Mouse (Mus musculus): Measurements from ENCODE around the gene Defa21. TPM values are rescaled to one million over a fixed set of nuclear protein-coding genes. Genes with fewer than 3 reads are reported as not detected.
"Not testable (repeated sequence)": the region's sequence is repeated elsewhere in the genome, so short reads cannot be mapped to it uniquely, and the experiment has no call there.

Gene Defa21
- total RNA-seq (2014; rRNA removed; ENCODE audit: low replicate concordance) (not detected in 2 replicates), polyA plus RNA-seq (2015; fragmentation: Nextera tagmentation; extraction: Ambion mirVana) (not detected in 2 replicates)

DNA sequence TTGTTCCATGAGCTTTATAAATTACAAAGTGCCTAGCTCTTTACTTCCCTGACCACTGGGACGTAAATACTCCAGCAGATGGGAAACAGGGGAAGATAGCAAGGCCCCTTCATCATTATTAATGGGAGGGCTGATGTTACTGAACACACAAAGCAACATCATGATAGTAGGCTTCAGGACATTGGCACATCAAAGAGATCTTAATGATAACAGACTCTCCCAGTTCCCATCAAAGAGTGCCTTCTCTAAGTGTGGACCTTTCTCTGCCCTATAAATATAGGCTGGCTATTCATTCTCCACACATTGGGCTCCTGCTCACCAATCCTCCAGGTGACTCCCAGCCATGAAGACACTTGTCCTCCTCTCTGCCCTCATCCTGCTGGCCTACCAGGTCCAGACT lies at the start of gene Defa21:
Gene Defa21, plus strand, starts transcription at position 301 of the 400 bp plus-strand sequence.
- not testable (repeated sequence) for ATAC-seq (ENCODE audit: insufficient read depth, low read depth); H3K4me1 ChIP-seq (ENCODE audit: control insufficient read depth, insufficient read depth); H3K4me2 ChIP-seq (ENCODE audit: low read depth, low read length); H3K27me3 ChIP-seq (ENCODE audit: control insufficient read depth, insufficient read depth, low read length); H3K27ac ChIP-seq (ENCODE audit: low read depth); H3K36me3 ChIP-seq (replicated peaks; ENCODE audit: control insufficient read depth, insufficient read depth, low read length); H3K4me3 ChIP-seq (ENCODE audit: low read depth, low read length); DNase-seq (ENCODE audit: low spot score); H3K9me3 ChIP-seq (replicated peaks; ENCODE audit: control insufficient read depth, low read length); H3K9ac ChIP-seq (replicated peaks; ENCODE audit: low read depth, low read length)
- WGBS = no CpG with 5 or more reads among the region's 1 CpGs

DNA sequence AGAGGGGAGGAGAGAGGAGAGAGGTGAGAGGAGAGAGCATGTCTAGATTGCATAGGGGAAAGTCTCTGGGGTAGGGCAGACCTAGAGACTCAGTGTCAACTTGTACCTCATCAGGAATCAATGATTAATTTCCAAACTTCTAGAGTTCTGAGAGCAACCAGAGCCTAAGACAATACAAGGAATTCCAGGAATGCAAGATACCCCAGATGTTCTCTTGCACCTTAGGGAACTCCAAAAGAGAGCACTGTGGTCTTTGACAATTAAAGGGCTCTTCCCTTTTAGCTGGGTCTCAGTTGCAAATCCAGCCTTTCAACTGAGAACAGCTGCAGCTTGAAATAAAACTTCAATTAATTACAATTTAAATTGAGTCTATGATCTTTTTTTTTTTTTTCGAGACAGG lies 45.5 kb upstream of the Defa21 start:
- WGBS = 17% methylated on average over 1 of the region's 1 CpGs
- no peak overlapping the region for H3K9ac ChIP-seq (replicated peaks; ENCODE audit: low read depth, low read length)
- no peak overlapping the region for H3K4me3 ChIP-seq (ENCODE audit: low read depth, low read length)
- DNase-seq (ENCODE audit: low spot score) (no peak), ATAC-seq (ENCODE audit: insufficient read depth, low read depth) (no peak)
- peaks cover 9% of the 10 kb centered on the region for H3K9me3 ChIP-seq (replicated peaks; ENCODE audit: control insufficient read depth, low read length)
- no peak overlapping the region for H3K4me2 ChIP-seq (ENCODE audit: low read depth, low read length)
- no peaks in the 10 kb centered on the region for H3K4me1 ChIP-seq (ENCODE audit: control insufficient read depth, insufficient read depth)
- no peak for TF ChIP-seq CTCF (IDR thresholded peaks at IDR 0.05; ENCODE audit: low read depth)
- no peak for TF ChIP-seq EP300 (IDR thresholded peaks at IDR 0.05; ENCODE audit: low read depth)
- no peaks in the 10 kb centered on the region for H3K36me3 ChIP-seq (replicated peaks; ENCODE audit: control insufficient read depth, insufficient read depth, low read length)
- H3K27ac ChIP-seq (ENCODE audit: low read depth) = no peak overlapping the region
- no peaks in the 10 kb centered on the region for H3K27me3 ChIP-seq (ENCODE audit: control insufficient read depth, insufficient read depth, low read length)

DNA sequence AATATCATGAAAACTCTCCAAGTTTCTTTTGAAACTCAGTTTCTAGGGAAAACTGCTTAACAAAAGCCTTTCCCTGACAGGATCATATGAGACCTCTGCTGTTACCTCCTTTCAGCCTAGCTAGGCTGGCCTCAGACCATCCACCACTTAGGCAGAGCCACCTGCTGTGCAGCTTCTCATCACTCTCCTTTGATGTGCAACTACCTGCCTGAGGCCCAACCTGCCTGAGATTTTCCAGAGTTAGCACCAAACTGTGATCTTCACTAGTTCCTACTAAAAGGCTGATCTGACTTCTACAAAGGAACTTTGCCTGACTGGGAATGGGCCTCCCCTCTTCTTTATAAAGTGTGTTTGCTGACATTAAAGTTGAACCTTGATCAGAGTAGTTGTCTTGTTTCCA lies 31.3 kb upstream of the Defa21 start:
- H3K9me3 ChIP-seq (replicated peaks; ENCODE audit: control insufficient read depth, low read length); H3K36me3 ChIP-seq (replicated peaks; ENCODE audit: control insufficient read depth, insufficient read depth, low read length); H3K4me3 ChIP-seq (ENCODE audit: low read depth, low read length); ATAC-seq (ENCODE audit: insufficient read depth, low read depth); H3K27me3 ChIP-seq (ENCODE audit: control insufficient read depth, insufficient read depth, low read length); H3K27ac ChIP-seq (ENCODE audit: low read depth); H3K4me2 ChIP-seq (ENCODE audit: low read depth, low read length); H3K9ac ChIP-seq (replicated peaks; ENCODE audit: low read depth, low read length); DNase-seq (ENCODE audit: low spot score); H3K4me1 ChIP-seq (ENCODE audit: control insufficient read depth, insufficient read depth): not testable (repeated sequence)

DNA sequence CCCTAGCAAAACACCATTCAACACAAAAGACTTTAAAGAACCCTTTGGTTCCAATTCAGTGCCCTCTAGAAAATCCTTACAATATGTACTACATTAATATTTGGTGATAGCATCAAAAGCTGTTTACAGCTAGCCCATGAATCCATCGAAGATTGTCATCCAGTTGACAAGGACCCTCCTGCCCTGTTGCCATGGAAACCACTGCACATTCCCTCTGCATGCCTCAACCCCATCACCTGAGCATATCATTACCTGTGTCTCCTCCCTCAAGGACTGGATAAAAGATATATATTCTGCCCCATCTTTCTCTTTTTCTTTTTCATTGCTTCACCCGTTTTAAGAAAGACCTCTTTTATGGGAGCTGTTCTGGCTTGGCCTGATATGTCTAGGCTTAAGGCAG lies 28.6 kb upstream of the Defa21 start:
- no peak for TF ChIP-seq CTCF (IDR thresholded peaks at IDR 0.05; ENCODE audit: low read depth)
- TF ChIP-seq EP300 (IDR thresholded peaks at IDR 0.05; ENCODE audit: low read depth) = no peak
- WGBS = 67% methylated on average over 2 of the region's 2 CpGs
- Histone ChIP-seq H3K27me3 (ENCODE audit: control insufficient read depth, insufficient read depth, low read length) (no peaks in the 10 kb centered on the region), H3K4me3 (ENCODE audit: low read depth, low read length) (no peak overlapping the region), H3K27ac (ENCODE audit: low read depth) (no peak overlapping the region), H3K9me3 (replicated peaks; ENCODE audit: control insufficient read depth, low read length) (no peaks in the 10 kb centered on the region; the same call in 1 of the 2 replicates), H3K4me1 (ENCODE audit: control insufficient read depth, insufficient read depth) (no peaks in the 10 kb centered on the region), H3K36me3 (replicated peaks; ENCODE audit: control insufficient read depth, insufficient read depth, low read length) (no peaks in the 10 kb centered on the region), H3K4me2 (ENCODE audit: low read depth, low read length) (no peak overlapping the region), H3K9ac (replicated peaks; ENCODE audit: low read depth, low read length) (no peak overlapping the region)
- no peak for DNase-seq (ENCODE audit: low spot score)
- no peak for ATAC-seq (ENCODE audit: insufficient read depth, low read depth)

DNA sequence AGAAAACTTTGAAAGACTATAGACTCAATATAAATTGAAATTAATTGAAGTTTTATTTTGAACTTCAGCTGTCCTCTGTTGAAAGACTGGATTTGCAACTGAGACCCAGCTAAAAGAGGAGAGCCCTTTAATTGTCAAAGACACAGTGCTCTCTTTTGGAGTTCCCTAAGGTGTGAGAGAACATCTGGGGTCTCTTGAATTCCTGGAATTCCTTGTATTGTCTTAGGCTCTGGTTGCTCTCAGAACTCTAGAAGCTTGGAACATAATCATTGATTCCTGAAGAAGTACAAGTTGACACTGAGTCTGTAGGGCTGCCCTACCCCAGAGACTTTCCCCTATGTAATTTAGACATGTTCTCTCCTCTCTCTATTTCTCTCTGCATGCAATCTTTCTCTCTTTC lies 28.1 kb upstream of the Defa21 start:
- ATAC-seq (ENCODE audit: insufficient read depth, low read depth) (no peak), DNase-seq (ENCODE audit: low spot score) (no peak)
- TF ChIP-seq EP300 (IDR thresholded peaks at IDR 0.05; ENCODE audit: low read depth) = no peak
- TF ChIP-seq CTCF (IDR thresholded peaks at IDR 0.05; ENCODE audit: low read depth) = no peak
- Histone ChIP-seq H3K9ac (replicated peaks; ENCODE audit: low read depth, low read length) (no peak overlapping the region), H3K36me3 (replicated peaks; ENCODE audit: control insufficient read depth, insufficient read depth, low read length) (no peaks in the 10 kb centered on the region), H3K27me3 (ENCODE audit: control insufficient read depth, insufficient read depth, low read length) (no peaks in the 10 kb centered on the region), H3K4me1 (ENCODE audit: control insufficient read depth, insufficient read depth) (no peaks in the 10 kb centered on the region), H3K9me3 (replicated peaks; ENCODE audit: control insufficient read depth, low read length) (no peaks in the 10 kb centered on the region; the same call in 1 of the 2 replicates), H3K4me2 (ENCODE audit: low read depth, low read length) (no peak overlapping the region), H3K27ac (ENCODE audit: low read depth) (no peak overlapping the region), H3K4me3 (ENCODE audit: low read depth, low read length) (no peak overlapping the region)

DNA sequence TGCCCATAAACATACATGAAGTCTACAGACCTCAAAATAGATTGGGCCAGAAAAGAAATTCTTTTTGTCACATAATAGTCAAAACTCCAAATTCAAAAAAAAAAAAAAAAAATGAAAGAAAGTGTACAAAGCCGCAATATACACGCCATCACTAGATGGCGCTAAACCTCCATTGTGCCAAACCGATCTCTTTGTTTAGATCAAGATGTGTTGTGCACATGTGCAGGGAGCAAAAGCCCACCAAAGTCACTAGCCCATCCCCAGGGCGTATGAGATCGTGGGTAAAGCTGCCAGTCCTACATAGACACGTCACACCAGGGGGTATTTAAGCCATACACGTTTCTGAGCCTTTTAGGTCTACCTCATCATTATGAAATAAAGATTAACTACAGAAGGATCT lies 24.2 kb upstream of the Defa21 start:
- Histone ChIP-seq H3K9me3 (replicated peaks; ENCODE audit: control insufficient read depth, low read length) (peaks cover 3% of the 10 kb centered on the region; the same call in 1 of the 2 replicates), H3K4me1 (ENCODE audit: control insufficient read depth, insufficient read depth) (no peaks in the 10 kb centered on the region), H3K36me3 (replicated peaks; ENCODE audit: control insufficient read depth, insufficient read depth, low read length) (no peaks in the 10 kb centered on the region), H3K4me2 (ENCODE audit: low read depth, low read length) (no peak overlapping the region), H3K27ac (ENCODE audit: low read depth) (no peak overlapping the region), H3K27me3 (ENCODE audit: control insufficient read depth, insufficient read depth, low read length) (no peaks in the 10 kb centered on the region), H3K9ac (replicated peaks; ENCODE audit: low read depth, low read length) (no peak overlapping the region), H3K4me3 (ENCODE audit: low read depth, low read length) (no peak overlapping the region)
- TF ChIP-seq CTCF (IDR thresholded peaks at IDR 0.05; ENCODE audit: low read depth) = peak; percentile 34
- no peak for TF ChIP-seq EP300 (IDR thresholded peaks at IDR 0.05; ENCODE audit: low read depth)
- WGBS = 51% methylated on average over 8 of the region's 8 CpGs
- ATAC-seq (ENCODE audit: insufficient read depth, low read depth) = no peak
- no peak for DNase-seq (ENCODE audit: low spot score)
